9 mouse cellular contexts compared by ENCODE assay signal in the genomic region with DNA sequence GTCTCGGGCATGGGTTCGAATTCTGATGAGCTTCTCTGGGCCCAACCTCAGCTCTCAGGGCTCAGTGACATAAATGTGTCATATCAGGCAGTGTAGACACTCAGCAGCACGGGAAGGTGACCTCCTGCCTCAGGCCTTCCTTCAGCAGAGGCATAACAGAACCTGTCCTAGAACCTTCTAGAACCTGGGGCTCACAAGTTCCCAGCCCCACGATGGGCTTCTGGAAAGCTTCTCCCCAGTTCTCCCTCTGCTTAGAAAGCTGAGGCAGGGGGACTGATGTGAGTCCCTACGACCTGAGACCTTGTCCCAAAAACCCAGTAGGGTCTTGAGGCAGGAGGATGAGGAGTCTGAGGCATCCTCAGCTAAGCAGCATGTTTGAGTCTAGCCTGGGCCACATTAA. TPM values are rescaled to one million over a fixed set of nuclear protein-coding genes. Genes with fewer than 3 reads are reported as not detected.
DNase-seq lines count a peak whose midpoint lies in the region; ATAC-seq and TF ChIP-seq lines count a peak whose summit lies in the region.
"Had no signal": no experiment of that assay in that cellular context is flagged by ENCODE, and none has a peak within 500 bp of the region (broad histone marks: within the 10 kb centered on the region; RNA-seq: fewer than 3 reads in every experiment).

No protein-coding gene starts in this region.

- peaks cover 24% of the 10 kb centered on the region for H3K27me3 ChIP-seq in liver, embryonic 15.5 days

- DNase-seq in gastrocnemius, adult 2 months: peak; percentile 40
- no peak for DNase-seq in gastrocnemius, postnatal 10 days
- DNase-seq in left cerebral cortex, adult 2 months (ENCODE audit: extremely low spot score in 1 of 2, low spot score in 2 of 2): no peak
- DNase-seq in left cerebral cortex, postnatal 10 days (ENCODE audit: extremely low spot score in 1 of 2, low spot score in 2 of 2): no peak
- DNase-seq in adrenal gland, postnatal 25 days: no peak
- DNase-seq in T-cell, adult 2 months (ENCODE audit: low spot score): no peak

- no peak for TF ChIP-seq POLR2A in bone marrow, adult 2 months (IDR thresholded peaks at IDR 0.05; ENCODE audit: borderline replicate concordance, control insufficient read depth, low read depth, low read length)

- no peak overlapping the region for H3K9ac ChIP-seq in liver, embryonic 15.5 days

- no peaks in the 10 kb centered on the region for H3K9me3 ChIP-seq in liver, embryonic 15.5 days (replicated peaks)

- peak overlapping the region; percentile 97 for H3K27ac ChIP-seq in gastrocnemius, adult 2 months
- peak overlapping the region; percentile 97 for H3K27ac ChIP-seq in left cerebral cortex, adult 2 months
- peak overlapping the region; percentile 72 for H3K27ac ChIP-seq in bone marrow, adult 2 months (ENCODE audit: control insufficient read depth, insufficient read depth, low read depth, low read length, poor library complexity)
- H3K27ac ChIP-seq in liver, embryonic 15.5 days (replicated peaks): no peak overlapping the region

- TF ChIP-seq CTCF in gastrocnemius, adult 2 months (IDR thresholded peaks at IDR 0.05): no peak
- TF ChIP-seq CTCF in left cerebral cortex, adult 2 months (IDR thresholded peaks at IDR 0.05): no peak
- TF ChIP-seq CTCF in bone marrow, adult 2 months (IDR thresholded peaks at IDR 0.05; ENCODE audit: control insufficient read depth, insufficient read depth, low read length): no peak

- intact Hi-C loops in gastrocnemius, adult 2 months (cut with DNase I): loop anchor here (1.0 kb wide), 1 partner anchor 14 kb away; no protein-coding TSS in a partner anchor
- intact Hi-C loops in left cerebral cortex, adult 2 months (cut with DNase I): no loop called here
- intact Hi-C loops in left cerebral cortex, postnatal 10 days (cut with DNase I): no loop called here

- ATAC-seq in liver, embryonic 15.5 days (ENCODE audit: insufficient read depth): no peak

- H3K4me3 ChIP-seq in gastrocnemius, adult 2 months: peak overlapping the region; percentile 70
- H3K4me3 ChIP-seq in left cerebral cortex, adult 2 months: no peak overlapping the region
- no peak overlapping the region for H3K4me3 ChIP-seq in bone marrow, adult 2 months (replicated peaks; ENCODE audit: control insufficient read depth, low read depth, low read length)
- no peak overlapping the region for H3K4me3 ChIP-seq in liver, embryonic 15.5 days (replicated peaks)

- peaks cover 13% of the 10 kb centered on the region for H3K4me1 ChIP-seq in bone marrow, adult 2 months (ENCODE audit: control insufficient read depth, insufficient read depth, low read length)
- peaks cover 84% of the 10 kb centered on the region for H3K4me1 ChIP-seq in liver, embryonic 15.5 days (replicated peaks)

- 67% methylated on average over 5 of the region's 5 CpGs for WGBS in bone marrow, adult 2 months
- 52% methylated on average over 5 of the region's 5 CpGs for WGBS in liver, embryonic 15.5 days (ENCODE audit: insufficient replicate concordance)

- H3K4me2 ChIP-seq in liver, embryonic 15.5 days: 0 out of 2 replicates have a peak overlapping the region, but pooled peaks have one; percentile 47

- H3K36me3 ChIP-seq in liver, embryonic 15.5 days (replicated peaks): no peaks in the 10 kb centered on the region

RNA-seq across cellular contexts. Expression of gene Smim24, which starts 22.3 kb away (rescaled TPM):
- total RNA-seq in gastrocnemius, adult 2 months (2021): not detected
- under 1 TPM in 1 of 2 experiments, not detected in 1; 0.65 TPM for total RNA-seq in gastrocnemius, postnatal 10 days (2021)
- 1 to 10 TPM; 1.3 to 1.4 TPM for total RNA-seq in left cerebral cortex, adult 2 months (2021)
- total RNA-seq in left cerebral cortex, postnatal 10 days (2021): 1 to 10 TPM; 2.0 to 2.2 TPM
- 7.9 and 18.0 TPM in 2 replicates for polyA plus RNA-seq in bone marrow, adult 2 months (2011; ENCODE audit: insufficient read depth, insufficient read length, low replicate concordance, missing spikeins)
- polyA plus RNA-seq in liver, embryonic 15.5 days (2015; fragmentation: Nextera tagmentation; extraction: Ambion mirVana): 1.9 and 2.3 TPM in 2 replicates
- total RNA-seq in adrenal gland, postnatal 25 days (2021): 1.4 TPM in 1 of 2 replicates, not detected in the other

RNA-seq across cellular contexts. Expression of gene Gm48552, which starts 26.3 kb away (rescaled TPM):
- total RNA-seq in gastrocnemius, adult 2 months (2021): 1 to 10 TPM in 1 of 2 experiments, under 1 TPM in 1; 0.84 to 1.0 TPM
- 1 to 10 TPM in 1 of 2 experiments, under 1 TPM in 1; 0.33 to 2.0 TPM for total RNA-seq in gastrocnemius, postnatal 10 days (2021)
- total RNA-seq in left cerebral cortex, adult 2 months (2021): 1 to 10 TPM; 5.1 to 7.1 TPM
- total RNA-seq in left cerebral cortex, postnatal 10 days (2021): 1 to 10 TPM; 2.5 to 3.5 TPM
- not detected in 2 replicates for polyA plus RNA-seq in bone marrow, adult 2 months (2011; ENCODE audit: insufficient read depth, insufficient read length, low replicate concordance, missing spikeins)
- polyA plus RNA-seq in liver, embryonic 15.5 days (2015; fragmentation: Nextera tagmentation; extraction: Ambion mirVana): 0.56 TPM in 1 of 2 replicates, not detected in the other
- total RNA-seq in adrenal gland, postnatal 25 days (2021): 1.5 TPM in 1 of 2 replicates, not detected in the other
- total RNA-seq: neutrophil, adult 5-6 weeks had no signal

RNA-seq across cellular contexts. Expression of gene Gm48551, which starts 30.9 kb away (rescaled TPM):
- total RNA-seq in gastrocnemius, adult 2 months (2021): 1 to 10 TPM in 1 of 2 experiments, under 1 TPM in 1; 0.87 to 2.8 TPM
- under 1 TPM; 0.40 to 0.45 TPM for total RNA-seq in gastrocnemius, postnatal 10 days (2021)
- total RNA-seq in left cerebral cortex, adult 2 months (2021): 1 to 10 TPM; 2.0 to 3.4 TPM
- total RNA-seq in left cerebral cortex, postnatal 10 days (2021): 1 to 10 TPM; 3.4 to 5.0 TPM
- 3.4 and 4.3 TPM in 2 replicates for polyA plus RNA-seq in bone marrow, adult 2 months (2011; ENCODE audit: insufficient read depth, insufficient read length, low replicate concordance, missing spikeins)
- 0.75 and 0.88 TPM in 2 replicates for polyA plus RNA-seq in liver, embryonic 15.5 days (2015; fragmentation: Nextera tagmentation; extraction: Ambion mirVana)
- total RNA-seq in adrenal gland, postnatal 25 days (2021): 1.7 TPM in 2 replicates

RNA-seq across cellular contexts. Expression of gene Dohh, which starts 30.9 kb away (rescaled TPM):
- total RNA-seq in gastrocnemius, adult 2 months (2021): 10 to 100 TPM; 38.1 to 39.8 TPM
- 10 to 100 TPM; 40.3 to 46.7 TPM for total RNA-seq in gastrocnemius, postnatal 10 days (2021)
- total RNA-seq in left cerebral cortex, adult 2 months (2021): 10 to 100 TPM; 87.1 to 95.1 TPM
- 10 to 100 TPM; 79.3 to 83.5 TPM for total RNA-seq in left cerebral cortex, postnatal 10 days (2021)
- polyA plus RNA-seq in bone marrow, adult 2 months (2011; ENCODE audit: insufficient read depth, insufficient read length, low replicate concordance, missing spikeins): 14.6 and 23.0 TPM in 2 replicates
- 50.9 and 56.2 TPM in 2 replicates for polyA plus RNA-seq in liver, embryonic 15.5 days (2015; fragmentation: Nextera tagmentation; extraction: Ambion mirVana)
- 48.4 and 52.7 TPM in 2 replicates for total RNA-seq in adrenal gland, postnatal 25 days (2021)

RNA-seq across cellular contexts. Expression of gene Fzr1, which starts 36.8 kb away (rescaled TPM):
- total RNA-seq in gastrocnemius, adult 2 months (2021): 10 to 100 TPM; 14.0 to 18.8 TPM
- total RNA-seq in gastrocnemius, postnatal 10 days (2021): 10 to 100 TPM; 17.6 to 24.1 TPM
- total RNA-seq in left cerebral cortex, adult 2 months (2021): 10 to 100 TPM; 69.1 to 70.6 TPM
- total RNA-seq in left cerebral cortex, postnatal 10 days (2021): 10 to 100 TPM; 85.7 to 94.7 TPM
- polyA plus RNA-seq in bone marrow, adult 2 months (2011; ENCODE audit: insufficient read depth, insufficient read length, low replicate concordance, missing spikeins): 126 and 131 TPM in 2 replicates
- polyA plus RNA-seq in liver, embryonic 15.5 days (2015; fragmentation: Nextera tagmentation; extraction: Ambion mirVana): 127 and 147 TPM in 2 replicates
- 49.3 and 51.6 TPM in 2 replicates for total RNA-seq in adrenal gland, postnatal 25 days (2021)
